Mouse (Mus musculus): ENCODE results near the gene Ppp6r3. TPM values are rescaled to one million over a fixed set of nuclear protein-coding genes. Genes with fewer than 3 reads are reported as not detected.
"Not testable (repeated sequence)": the region's sequence is repeated elsewhere in the genome, so short reads cannot be mapped to it uniquely, and the experiment has no call there.

Gene Ppp6r3
- polyA plus RNA-seq, 1 experiment from 2014 or later: 25.7 TPM

GRCm38 (mm10) chr19:3539456-3539855, 36.1 kb downstream of the Ppp6r3 start:
- ATAC-seq: peak; percentile 38; the same call in 1 of the 2 replicates
- H3K4me3 ChIP-seq (ENCODE audit: low read depth, low read length): no peak overlapping the region
- no peaks in the 10 kb centered on the region for H3K27me3 ChIP-seq (replicated peaks; ENCODE audit: control insufficient read depth, insufficient read depth, low read length)
- H3K9me3 ChIP-seq (ENCODE audit: control insufficient read depth): no peaks in the 10 kb centered on the region
- H3K4me2 ChIP-seq (replicated peaks; ENCODE audit: low read depth): no peak overlapping the region
- peaks cover 13% of the 10 kb centered on the region; the same call in 1 of the 2 replicates for H3K36me3 ChIP-seq (ENCODE audit: control insufficient read depth, insufficient read depth)
- H3K4me1 ChIP-seq (replicated peaks; ENCODE audit: control insufficient read depth, insufficient read depth, low read length): no peaks in the 10 kb centered on the region
- no peak for TF ChIP-seq CTCF (IDR thresholded peaks at IDR 0.05; ENCODE audit: low read depth)
- H3K27ac ChIP-seq (ENCODE audit: low read depth, low read length): no peak overlapping the region
- WGBS: 76% methylated on average over 5 of the region's 5 CpGs
- H3K9ac ChIP-seq (ENCODE audit: low read depth, low read length): no peak overlapping the region

- no peaks in the 10 kb centered on the region for H3K4me1 ChIP-seq (replicated peaks; ENCODE audit: control insufficient read depth, insufficient read depth, low read length)
- ATAC-seq: no peak
- H3K9me3 ChIP-seq (ENCODE audit: control insufficient read depth): no peaks in the 10 kb centered on the region
- no peak overlapping the region for H3K27ac ChIP-seq (ENCODE audit: low read depth, low read length)
- no peaks in the 10 kb centered on the region for H3K27me3 ChIP-seq (replicated peaks; ENCODE audit: control insufficient read depth, insufficient read depth, low read length)
- no peak for TF ChIP-seq CTCF (IDR thresholded peaks at IDR 0.05; ENCODE audit: low read depth)
- H3K36me3 ChIP-seq (ENCODE audit: control insufficient read depth, insufficient read depth): peaks cover under 1% of the 10 kb centered on the region; the same call in 1 of the 2 replicates
- H3K4me3 ChIP-seq (ENCODE audit: low read depth, low read length): no peak overlapping the region
- H3K9ac ChIP-seq (ENCODE audit: low read depth, low read length): no peak overlapping the region
- WGBS: 92% methylated on average over 6 of the region's 6 CpGs
- no peak overlapping the region for H3K4me2 ChIP-seq (replicated peaks; ENCODE audit: low read depth)
Observed at GRCm38 (mm10) chr19:3537658-3538057, 37.9 kb downstream of the Ppp6r3 start.

GRCm38 (mm10) chr19:3534945-3535344, 40.6 kb downstream of the Ppp6r3 start:
- Histone ChIP-seq H3K4me3 (ENCODE audit: low read depth, low read length) (no peak overlapping the region), H3K4me1 (replicated peaks; ENCODE audit: control insufficient read depth, insufficient read depth, low read length) (no peaks in the 10 kb centered on the region), H3K36me3 (ENCODE audit: control insufficient read depth, insufficient read depth) (no peaks in the 10 kb centered on the region), H3K9ac (ENCODE audit: low read depth, low read length) (no peak overlapping the region), H3K4me2 (replicated peaks; ENCODE audit: low read depth) (no peak overlapping the region), H3K27me3 (replicated peaks; ENCODE audit: control insufficient read depth, insufficient read depth, low read length) (no peaks in the 10 kb centered on the region), H3K9me3 (ENCODE audit: control insufficient read depth) (no peaks in the 10 kb centered on the region), H3K27ac (ENCODE audit: low read depth, low read length) (no peak overlapping the region)
- TF ChIP-seq CTCF (IDR thresholded peaks at IDR 0.05; ENCODE audit: low read depth): no peak
- no peak for ATAC-seq
- WGBS: 90% methylated on average over 3 of the region's 3 CpGs

GRCm38 (mm10) chr19:3533266-3533966, 42.1 kb downstream of the Ppp6r3 start:
- TF ChIP-seq CTCF (IDR thresholded peaks at IDR 0.05; ENCODE audit: low read depth): peak; percentile 29
- H3K27ac ChIP-seq (ENCODE audit: low read depth, low read length); H3K4me2 ChIP-seq (replicated peaks; ENCODE audit: low read depth); H3K4me1 ChIP-seq (replicated peaks; ENCODE audit: control insufficient read depth, insufficient read depth, low read length); H3K36me3 ChIP-seq (ENCODE audit: control insufficient read depth, insufficient read depth); H3K9ac ChIP-seq (ENCODE audit: low read depth, low read length); ATAC-seq; H3K9me3 ChIP-seq (ENCODE audit: control insufficient read depth); H3K4me3 ChIP-seq (ENCODE audit: low read depth, low read length); H3K27me3 ChIP-seq (replicated peaks; ENCODE audit: control insufficient read depth, insufficient read depth, low read length): not testable (repeated sequence)
- 91% methylated on average over 12 of the region's 12 CpGs for WGBS

GRCm38 (mm10) chr19:3532717-3533260, 42.8 kb downstream of the Ppp6r3 start:
- Histone ChIP-seq H3K36me3 (ENCODE audit: control insufficient read depth, insufficient read depth) (no peaks in the 10 kb centered on the region), H3K4me2 (replicated peaks; ENCODE audit: low read depth) (no peak overlapping the region), H3K27me3 (replicated peaks; ENCODE audit: control insufficient read depth, insufficient read depth, low read length) (no peaks in the 10 kb centered on the region), H3K4me1 (replicated peaks; ENCODE audit: control insufficient read depth, insufficient read depth, low read length) (no peaks in the 10 kb centered on the region), H3K27ac (ENCODE audit: low read depth, low read length) (no peak overlapping the region), H3K9me3 (ENCODE audit: control insufficient read depth) (no peaks in the 10 kb centered on the region), H3K9ac (ENCODE audit: low read depth, low read length) (no peak overlapping the region), H3K4me3 (ENCODE audit: low read depth, low read length) (no peak overlapping the region)
- no peak for TF ChIP-seq CTCF (IDR thresholded peaks at IDR 0.05; ENCODE audit: low read depth)
- 94% methylated on average over 14 of the region's 14 CpGs for WGBS
- ATAC-seq: no peak

- H3K4me2 ChIP-seq (replicated peaks; ENCODE audit: low read depth): no peak overlapping the region
- no peaks in the 10 kb centered on the region for H3K27me3 ChIP-seq (replicated peaks; ENCODE audit: control insufficient read depth, insufficient read depth, low read length)
- H3K4me3 ChIP-seq (ENCODE audit: low read depth, low read length): no peak overlapping the region
- no peaks in the 10 kb centered on the region for H3K4me1 ChIP-seq (replicated peaks; ENCODE audit: control insufficient read depth, insufficient read depth, low read length)
- no peaks in the 10 kb centered on the region for H3K9me3 ChIP-seq (ENCODE audit: control insufficient read depth)
- 57% methylated on average over 3 of the region's 3 CpGs for WGBS
- H3K9ac ChIP-seq (ENCODE audit: low read depth, low read length): no peak overlapping the region
- H3K27ac ChIP-seq (ENCODE audit: low read depth, low read length): peak overlapping the region; percentile 7; the same call in 1 of the 2 replicates
- H3K36me3 ChIP-seq (ENCODE audit: control insufficient read depth, insufficient read depth): peaks cover 15% of the 10 kb centered on the region
- TF ChIP-seq CTCF (IDR thresholded peaks at IDR 0.05; ENCODE audit: low read depth): no peak
- ATAC-seq: no peak
Observed at GRCm38 (mm10) chr19:3529781-3530180, 45.8 kb downstream of the Ppp6r3 start.
